7 mouse cellular contexts compared by ENCODE assay signal in genomic region chr3:20057306-20058196, GRCm38 (mm10). TPM values are rescaled to one million over a fixed set of nuclear protein-coding genes. Genes with fewer than 3 reads are reported as not detected.
DNase-seq lines count a peak whose midpoint lies in the region; ATAC-seq lines count a peak whose summit lies in the region.

Gene Hltf, plus strand, starts transcription at chr3:20057811.

- ATAC-seq in embryonic facial prominence, embryonic 11.5 days (replicated peaks; ENCODE audit: insufficient number of reproducible peaks, low FRiP score, low TSS enrichment, low read depth) = peak; percentile 100
- peak; percentile 100 for ATAC-seq in granulocyte monocyte progenitor cell, adult 5-6 weeks (replicated peaks; ENCODE audit: poor library complexity, severe bottlenecking)
- peak; percentile 100 for ATAC-seq in midbrain, embryonic 13.5 days

- whole genome bisulfite sequencing in embryonic facial prominence, embryonic 11.5 days = under 1% methylated on average over 53 of the region's 54 CpGs
- WGBS in limb, embryonic 10.5 days = under 1% methylated on average over 51 of the region's 54 CpGs
- WGBS in midbrain, embryonic 13.5 days = under 1% methylated on average over 48 of the region's 54 CpGs

- no peaks in the 10 kb centered on the region for H3K4me1 ChIP-seq in embryonic facial prominence, embryonic 11.5 days (ENCODE audit: control insufficient read depth, insufficient read depth, low read length)
- H3K4me1 ChIP-seq in limb, embryonic 10.5 days = peaks cover 4% of the 10 kb centered on the region
- peaks cover 10% of the 10 kb centered on the region for H3K4me1 ChIP-seq in midbrain, embryonic 13.5 days (replicated peaks)

- peak within 1 kb of the TSS; percentile 51 for H3K4me2 ChIP-seq in embryonic facial prominence, embryonic 11.5 days (ENCODE audit: low read depth, low read length)
- H3K4me2 ChIP-seq in midbrain, embryonic 13.5 days (replicated peaks) = peak within 1 kb of the TSS; percentile 63

- no peaks in the 10 kb centered on the region for H3K27me3 ChIP-seq in embryonic facial prominence, embryonic 11.5 days (ENCODE audit: control insufficient read depth, insufficient read depth, low read length)
- H3K27me3 ChIP-seq in limb, embryonic 10.5 days (ENCODE audit: low read depth, poor library complexity, severe bottlenecking) = no peaks in the 10 kb centered on the region
- H3K27me3 ChIP-seq in midbrain, embryonic 13.5 days = no peaks in the 10 kb centered on the region

- no peaks in the 10 kb centered on the region for H3K9me3 ChIP-seq in embryonic facial prominence, embryonic 11.5 days (replicated peaks; ENCODE audit: control insufficient read depth, low read length)
- no peaks in the 10 kb centered on the region for H3K9me3 ChIP-seq in limb, embryonic 10.5 days (replicated peaks)
- H3K9me3 ChIP-seq in midbrain, embryonic 13.5 days = no peaks in the 10 kb centered on the region

- no peaks in the 10 kb centered on the region for H3K36me3 ChIP-seq in embryonic facial prominence, embryonic 11.5 days (replicated peaks; ENCODE audit: control insufficient read depth, insufficient read depth, low read depth, low read length)
- peaks cover 9% of the 10 kb centered on the region for H3K36me3 ChIP-seq in limb, embryonic 10.5 days
- H3K36me3 ChIP-seq in midbrain, embryonic 13.5 days = peaks cover 5% of the 10 kb centered on the region

- peak; percentile 95 for DNase-seq in adrenal gland, postnatal 14 days
- peak; percentile 93 for DNase-seq in embryonic facial prominence, embryonic 11.5 days (ENCODE audit: low spot score)
- peak; percentile 97 for DNase-seq in kidney, adult 11 months
- peak; percentile 88 for DNase-seq in limb, embryonic 10.5 days (ENCODE audit: low spot score)
- peak; percentile 89 for DNase-seq in spleen, adult 12 weeks (ENCODE audit: low spot score)

- H3K9ac ChIP-seq in embryonic facial prominence, embryonic 11.5 days (replicated peaks; ENCODE audit: low read length) = peak within 1 kb of the TSS; percentile 69
- H3K9ac ChIP-seq in midbrain, embryonic 13.5 days (replicated peaks) = peak within 1 kb of the TSS; percentile 71

- H3K4me3 ChIP-seq in embryonic facial prominence, embryonic 11.5 days (ENCODE audit: low read depth, low read length) = peak within 1 kb of the TSS; percentile 78
- H3K4me3 ChIP-seq in limb, embryonic 10.5 days = peak within 1 kb of the TSS; percentile 80
- peak within 1 kb of the TSS; percentile 59 for H3K4me3 ChIP-seq in midbrain, embryonic 13.5 days (replicated peaks)

- H3K27ac ChIP-seq in embryonic facial prominence, embryonic 11.5 days (replicated peaks; ENCODE audit: low read depth, low read length) = no peak within 1 kb of the TSS
- peak within 1 kb of the TSS; percentile 87 for H3K27ac ChIP-seq in limb, embryonic 10.5 days
- peak within 1 kb of the TSS; percentile 83 for H3K27ac ChIP-seq in midbrain, embryonic 13.5 days

RNA-seq across cellular contexts. Expression of gene Hltf, which starts in this region (rescaled TPM):
- total RNA-seq in adrenal gland, postnatal 14 days (2021) = 18.9 and 20.5 TPM in 2 replicates
- polyA plus RNA-seq in embryonic facial prominence, embryonic 11.5 days (2014; fragmentation: Nextera tagmentation; extraction: Ambion mirVana) = 23.2 and 23.3 TPM in 2 replicates
- 32.6 and 46.6 TPM in 2 replicates for total RNA-seq in granulocyte monocyte progenitor cell, adult 5-6 weeks (2014; fragmentation: Nextera tagmentation)
- total RNA-seq in granulocyte monocyte progenitor cell, adult 5-6 weeks (2017) = 44.2 and 49.6 TPM in 2 replicates
- 14.1 and 18.9 TPM in 2 replicates for polyA plus RNA-seq in limb, embryonic 10.5 days (2016; fragmentation: Nextera tagmentation; extraction: Ambion mirVana)
- 21.5 and 22.1 TPM in 2 replicates for polyA plus RNA-seq in midbrain, embryonic 13.5 days (2015; fragmentation: Nextera tagmentation; extraction: Ambion mirVana)
